Mouse (Mus musculus): Measurements from ENCODE around the gene Tbpl1. TPM values are rescaled to one million over a fixed set of nuclear protein-coding genes. Genes with fewer than 3 reads are reported as not detected.

Gene Tbpl1
- polyA plus RNA-seq (2012): 35.9 and 41.8 TPM in 2 replicates

GRCm38 (mm10) chr10:22731272-22732093, at the start of gene Tbpl1:
Gene Tbpl1, minus strand, starts transcription at chr10:22731938.

Other genes starting within 250 kb of the Tbpl1 start
- gene Slc2a12, start 86.9 kb downstream of the Tbpl1 start, polyA plus RNA-seq (2012): not detected in 2 replicates
- gene Tcf21, start 88.2 kb upstream of the Tbpl1 start, polyA plus RNA-seq (2012): not detected in 2 replicates